Mouse (Mus musculus) embryonic facial prominence, embryonic 15.5 days (tissue): ENCODE data around the gene Tbrg4. TPM values are rescaled to one million over a fixed set of nuclear protein-coding genes. Genes with fewer than 3 reads are reported as not detected.

Source experiments
- ATAC-seq: fragments of 200-750 bp; cut with Nextera tagmentation; 2 replicates; pipeline ENCODE4 v1.8.0; 2017; ENCODE audit warnings: low read depth, moderate TSS enrichment; ENCODE audit not compliant: insufficient number of reproducible peaks, low FRiP score, low TSS enrichment
- H3K27ac ChIP-seq: fragments of 300-500 bp; sonication (generic); replicated peaks from 2 replicates; pipeline ENCODE4 v1.5.1; 2015; ENCODE audit warnings: mild to moderate bottlenecking, inconsistent platforms
- H3K27me3 ChIP-seq: fragments of 300-500 bp; sonication (generic); 2 replicates; pipeline ENCODE4 v1.6.1; 2015; ENCODE audit warnings: inconsistent platforms
- H3K36me3 ChIP-seq: fragments of 300-500 bp; sonication (generic); 2 replicates; pipeline ENCODE4 v1.6.1; 2015; ENCODE audit warnings: mild to moderate bottlenecking, inconsistent platforms
- H3K4me1 ChIP-seq: fragments of 300-500 bp; sonication (generic); 2 replicates; pipeline ENCODE4 v1.6.1; 2015; ENCODE audit warnings: inconsistent platforms
- H3K4me2 ChIP-seq: fragments of 300-500 bp; sonication (generic); replicated peaks from 2 replicates; pipeline ENCODE4 v1.6.1; 2015; ENCODE audit warnings: mild to moderate bottlenecking, inconsistent platforms
- H3K4me3 ChIP-seq: fragments of 300-500 bp; sonication (generic); replicated peaks from 2 replicates; pipeline ENCODE4 v1.5.1; 2015; ENCODE audit warnings: mild to moderate bottlenecking, inconsistent platforms
- H3K9ac ChIP-seq: fragments of 300-500 bp; sonication (generic); 2 replicates; pipeline ENCODE4 v1.6.1; 2015; ENCODE audit warnings: inconsistent platforms
- H3K9me3 ChIP-seq: fragments of 300-500 bp; sonication (generic); replicated peaks from 2 replicates; pipeline ENCODE4 v1.6.1; 2016; ENCODE audit warnings: inconsistent platforms
- WGBS: fragments of 180-500 bp; shearing (Covaris S2); methylation state at CpG from one replicate; pipeline ENCODE4 v1.1.7; 2015; 5-methylcytosine and 5-hydroxymethylcytosine counted together
- polyA plus RNA-seq: library from polyadenylated mRNA; unstranded; fragments of >200 nt; fragmentation: Nextera tagmentation; extraction: Ambion mirVana; gene quantifications from 2 replicates; pipeline ENCODE4 v1.2.1, GENCODE M21; 2015

Gene Tbrg4
- polyA plus RNA-seq, 1 experiment from 2014 or later = 40.4 TPM

GRCm38 (mm10) chr11:6588295-6588694 is 37.6 kb downstream of the Tbrg4 start:
- Histone ChIP-seq H3K4me2 (no peak overlapping the region), H3K27me3 (no peaks in the 10 kb centered on the region), H3K9me3 (no peaks in the 10 kb centered on the region), H3K27ac (no peak overlapping the region), H3K4me3 (no peak overlapping the region), H3K36me3 (peaks cover 63% of the 10 kb centered on the region), H3K9ac (no peak overlapping the region), H3K4me1 (no peaks in the 10 kb centered on the region)
- WGBS = 69% methylated on average over 7 of the region's 7 CpGs
- ATAC-seq = no peak

- no peak overlapping the region for H3K4me3 ChIP-seq
- H3K9me3 ChIP-seq = no peaks in the 10 kb centered on the region
- peaks cover 59% of the 10 kb centered on the region for H3K36me3 ChIP-seq
- no peak for ATAC-seq
- no peak overlapping the region for H3K9ac ChIP-seq
- no peaks in the 10 kb centered on the region for H3K4me1 ChIP-seq
- no peak overlapping the region for H3K4me2 ChIP-seq
- no peaks in the 10 kb centered on the region for H3K27me3 ChIP-seq
- no peak overlapping the region for H3K27ac ChIP-seq
- 83% methylated on average over 7 of the region's 7 CpGs for WGBS
These were observed 38.5 kb downstream of the Tbrg4 start for GRCm38 (mm10) chr11:6587249-6587940.

- H3K27me3 ChIP-seq = no peaks in the 10 kb centered on the region
- no peaks in the 10 kb centered on the region for H3K4me1 ChIP-seq
- H3K4me3 ChIP-seq = no peak overlapping the region
- peaks cover 51% of the 10 kb centered on the region for H3K36me3 ChIP-seq
- WGBS = 91% methylated on average over 3 of the region's 3 CpGs
- H3K4me2 ChIP-seq = no peak overlapping the region
- H3K27ac ChIP-seq = no peak overlapping the region
- H3K9ac ChIP-seq = no peak overlapping the region
- H3K9me3 ChIP-seq = no peaks in the 10 kb centered on the region
- no peak for ATAC-seq
These were observed 39.2 kb downstream of the Tbrg4 start for GRCm38 (mm10) chr11:6586660-6587059.

GRCm38 (mm10) chr11:6585748-6586147 is 40.1 kb downstream of the Tbrg4 start:
- 90% methylated on average over 8 of the region's 8 CpGs for WGBS
- ATAC-seq = no peak
- Histone ChIP-seq H3K4me2 (no peak overlapping the region), H3K9me3 (no peaks in the 10 kb centered on the region), H3K36me3 (peaks cover 42% of the 10 kb centered on the region), H3K27me3 (no peaks in the 10 kb centered on the region), H3K4me3 (no peak overlapping the region), H3K27ac (no peak overlapping the region), H3K9ac (no peak overlapping the region), H3K4me1 (no peaks in the 10 kb centered on the region)

- H3K27me3 ChIP-seq = no peaks in the 10 kb centered on the region
- no peak for ATAC-seq
- peaks cover 25% of the 10 kb centered on the region for H3K36me3 ChIP-seq
- no peak overlapping the region for H3K4me2 ChIP-seq
- no peak overlapping the region for H3K27ac ChIP-seq
- no peak overlapping the region for H3K9ac ChIP-seq
- 81% methylated on average over 2 of the region's 2 CpGs for whole genome bisulfite sequencing
- H3K9me3 ChIP-seq = no peaks in the 10 kb centered on the region
- no peaks in the 10 kb centered on the region for H3K4me1 ChIP-seq
- no peak overlapping the region for H3K4me3 ChIP-seq
These were observed 44.3 kb downstream of the Tbrg4 start for GRCm38 (mm10) chr11:6581560-6581959.

GRCm38 (mm10) chr11:6580065-6580750 is 45.7 kb downstream of the Tbrg4 start:
- H3K4me1 ChIP-seq = no peaks in the 10 kb centered on the region
- no peaks in the 10 kb centered on the region for H3K27me3 ChIP-seq
- ATAC-seq = no peak
- H3K9ac ChIP-seq = no peak overlapping the region
- no peak overlapping the region for H3K4me3 ChIP-seq
- no peak overlapping the region for H3K27ac ChIP-seq
- no peak overlapping the region for H3K4me2 ChIP-seq
- peaks cover 23% of the 10 kb centered on the region for H3K36me3 ChIP-seq
- 82% methylated on average over 4 of the region's 4 CpGs for WGBS
- H3K9me3 ChIP-seq = no peaks in the 10 kb centered on the region

GRCm38 (mm10) chr11:6579361-6579760 is 46.5 kb downstream of the Tbrg4 start:
- WGBS = 86% methylated on average over 7 of the region's 7 CpGs
- no peak for ATAC-seq

GRCm38 (mm10) chr11:6576151-6576550 is 49.7 kb downstream of the Tbrg4 start:
- Histone ChIP-seq H3K4me2 (no peak overlapping the region), H3K4me1 (no peaks in the 10 kb centered on the region), H3K27me3 (no peaks in the 10 kb centered on the region), H3K9me3 (no peaks in the 10 kb centered on the region), H3K9ac (no peak overlapping the region), H3K4me3 (no peak overlapping the region), H3K36me3 (peaks cover 29% of the 10 kb centered on the region; the same call in 1 of the 2 replicates), H3K27ac (no peak overlapping the region)
- no peak for ATAC-seq
- 92% methylated on average over 3 of the region's 3 CpGs for WGBS

More at GRCm38 (mm10) chr11:6579361-6579760, 46.5 kb downstream of the Tbrg4 start:
- Histone ChIP-seq H3K27ac (no peak overlapping the region), H3K36me3 (peaks cover 15% of the 10 kb centered on the region; the same call in 1 of the 2 replicates), H3K4me1 (no peaks in the 10 kb centered on the region), H3K9me3 (no peaks in the 10 kb centered on the region), H3K27me3 (no peaks in the 10 kb centered on the region), H3K4me3 (no peak overlapping the region), H3K4me2 (no peak overlapping the region), H3K9ac (no peak overlapping the region)

- Histone ChIP-seq H3K4me1 (peaks cover 10% of the 10 kb centered on the region), H3K27ac (no peak overlapping the region), H3K27me3 (no peaks in the 10 kb centered on the region), H3K9ac (no peak overlapping the region), H3K4me3 (no peak overlapping the region), H3K9me3 (no peaks in the 10 kb centered on the region), H3K36me3 (peaks cover 30% of the 10 kb centered on the region; the same call in 1 of the 2 replicates), H3K4me2 (no peak overlapping the region)
- WGBS = 41% methylated on average over 3 of the region's 3 CpGs
- ATAC-seq = no peak
These were observed 56.5 kb downstream of the Tbrg4 start for GRCm38 (mm10) chr11:6569410-6569777.

GRCm38 (mm10) chr11:6568584-6569409 is 57.1 kb downstream of the Tbrg4 start:
- Histone ChIP-seq H3K4me3 (no peak overlapping the region), H3K4me1 (peaks cover 10% of the 10 kb centered on the region), H3K4me2 (no peak overlapping the region), H3K27ac (no peak overlapping the region; the same call in 1 of the 2 replicates), H3K9ac (no peak overlapping the region), H3K36me3 (peaks cover 29% of the 10 kb centered on the region; the same call in 1 of the 2 replicates), H3K27me3 (no peaks in the 10 kb centered on the region), H3K9me3 (no peaks in the 10 kb centered on the region)
- no peak for ATAC-seq
- 58% methylated on average over 11 of the region's 11 CpGs for WGBS

GRCm38 (mm10) chr11:6567951-6568350 is 57.9 kb downstream of the Tbrg4 start:
- no peak overlapping the region for H3K4me2 ChIP-seq
- no peaks in the 10 kb centered on the region for H3K9me3 ChIP-seq
- H3K27ac ChIP-seq = no peak overlapping the region
- H3K27me3 ChIP-seq = no peaks in the 10 kb centered on the region
- H3K4me1 ChIP-seq = peaks cover 10% of the 10 kb centered on the region
- no peak overlapping the region for H3K9ac ChIP-seq
- H3K36me3 ChIP-seq = peaks cover 26% of the 10 kb centered on the region; the same call in 1 of the 2 replicates
- H3K4me3 ChIP-seq = no peak overlapping the region
- WGBS = 83% methylated on average over 8 of the region's 8 CpGs
- no peak for ATAC-seq
